Mouse (Mus musculus) forebrain, embryonic 12.5 days (tissue): ENCODE data around the gene Prph. TPM values are rescaled to one million over a fixed set of nuclear protein-coding genes. Genes with fewer than 3 reads are reported as not detected.

ENCODE experiments used
- ATAC-seq: fragments of 200-750 bp; cut with Nextera tagmentation; 2 replicates; pipeline ENCODE4 v1.8.0; 2017; ENCODE audit warnings: moderate TSS enrichment; ENCODE audit not compliant: low FRiP score
- H3K27ac ChIP-seq: fragments of 300-500 bp; sonication (generic); 2 replicates; pipeline ENCODE4 v1.5.1; 2016; ENCODE audit warnings: mild to moderate bottlenecking
- H3K27me3 ChIP-seq: fragments of 300-500 bp; sonication (generic); 2 replicates; pipeline ENCODE4 v1.6.1; 2016; ENCODE audit warnings: mild to moderate bottlenecking
- H3K36me3 ChIP-seq: fragments of 300-500 bp; sonication (generic); replicated peaks from 2 replicates; pipeline ENCODE4 v1.6.1; 2016; ENCODE audit warnings: mild to moderate bottlenecking
- H3K4me1 ChIP-seq: fragments of 300-500 bp; sonication (generic); 2 replicates; pipeline ENCODE4 v1.6.1; 2016
- H3K4me2 ChIP-seq: fragments of 300-500 bp; sonication (generic); 2 replicates; pipeline ENCODE4 v1.6.1; 2016; ENCODE audit warnings: mild to moderate bottlenecking, moderate library complexity
- H3K4me3 ChIP-seq: fragments of 300-500 bp; sonication (generic); replicated peaks from 2 replicates; pipeline ENCODE4 v1.5.1; 2016; ENCODE audit warnings: mild to moderate bottlenecking
- H3K9ac ChIP-seq: fragments of 300-500 bp; sonication (generic); 2 replicates; pipeline ENCODE4 v1.6.1; 2016; ENCODE audit warnings: mild to moderate bottlenecking
- H3K9me3 ChIP-seq: fragments of 300-500 bp; sonication (generic); 2 replicates; pipeline ENCODE4 v1.6.1; 2016
- WGBS: fragments of 180-500 bp; shearing (Covaris S2); methylation state at CpG from one replicate; pipeline ENCODE4 v1.1.7; 2016; 5-methylcytosine and 5-hydroxymethylcytosine counted together
- microRNA-seq: library from miRNA; unstranded; fragments of <30 nt; microRNA quantifications from one replicate; pipeline ENCODE4, GENCODE M21; 2017
- polyA plus RNA-seq: library from polyadenylated mRNA; unstranded; fragments of >200 nt; fragmentation: Nextera tagmentation; extraction: Ambion mirVana; gene quantifications from 2 replicates; pipeline ENCODE4 v1.2.1, GENCODE M21; 2016

Prph gene
- polyA plus RNA-seq, 1 experiment from 2014 or later = 0.73 TPM

DNA sequence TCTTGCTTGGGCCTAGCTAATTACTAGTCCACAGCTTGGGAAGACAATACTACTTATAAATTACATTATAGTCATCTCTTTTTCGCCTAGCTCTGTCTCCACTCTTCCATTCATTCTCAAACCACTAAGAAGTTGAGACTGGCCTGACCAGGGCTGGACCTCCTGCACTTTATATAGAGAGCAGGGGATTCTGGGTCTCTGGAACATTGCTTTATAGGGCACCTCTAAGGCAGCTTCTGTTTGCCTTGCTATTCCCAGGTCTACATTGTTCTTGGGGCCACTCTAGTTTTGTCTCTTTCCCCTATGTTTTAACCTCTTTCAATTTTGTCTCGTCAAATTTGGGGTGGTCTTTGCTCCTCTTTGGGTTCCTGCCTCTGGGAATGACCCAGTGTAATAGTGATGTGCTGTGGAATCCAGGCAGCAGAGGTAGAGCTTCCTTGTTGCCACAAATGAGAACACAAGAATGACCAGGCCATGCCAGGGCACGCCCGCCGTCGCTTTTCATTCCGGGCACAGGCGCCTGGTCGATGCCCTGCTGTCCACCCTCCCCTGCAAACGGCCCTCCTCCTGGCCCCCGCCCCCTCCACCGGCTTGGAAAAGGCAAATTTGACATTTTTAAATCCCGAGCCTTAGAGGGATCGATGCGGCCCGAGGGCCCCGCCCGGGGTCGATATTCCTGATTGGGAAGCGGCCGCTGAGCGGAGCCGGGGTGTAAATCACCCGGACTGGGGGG is 41.3 kb downstream of the Prph start:
- no peaks in the 10 kb centered on the region for H3K9me3 ChIP-seq
- no peaks in the 10 kb centered on the region for H3K36me3 ChIP-seq
- peaks cover 65% of the 10 kb centered on the region for H3K4me1 ChIP-seq
- WGBS = 2% methylated on average over 24 of the region's 24 CpGs
- peak overlapping the region; percentile 42 for H3K4me3 ChIP-seq
- ATAC-seq = no peak
- peaks cover 96% of the 10 kb centered on the region for H3K27me3 ChIP-seq
- H3K9ac ChIP-seq = peak overlapping the region; percentile 55; the same call in 1 of the 2 replicates
- H3K27ac ChIP-seq = no peak overlapping the region
- H3K4me2 ChIP-seq = peak overlapping the region; percentile 73

DNA sequence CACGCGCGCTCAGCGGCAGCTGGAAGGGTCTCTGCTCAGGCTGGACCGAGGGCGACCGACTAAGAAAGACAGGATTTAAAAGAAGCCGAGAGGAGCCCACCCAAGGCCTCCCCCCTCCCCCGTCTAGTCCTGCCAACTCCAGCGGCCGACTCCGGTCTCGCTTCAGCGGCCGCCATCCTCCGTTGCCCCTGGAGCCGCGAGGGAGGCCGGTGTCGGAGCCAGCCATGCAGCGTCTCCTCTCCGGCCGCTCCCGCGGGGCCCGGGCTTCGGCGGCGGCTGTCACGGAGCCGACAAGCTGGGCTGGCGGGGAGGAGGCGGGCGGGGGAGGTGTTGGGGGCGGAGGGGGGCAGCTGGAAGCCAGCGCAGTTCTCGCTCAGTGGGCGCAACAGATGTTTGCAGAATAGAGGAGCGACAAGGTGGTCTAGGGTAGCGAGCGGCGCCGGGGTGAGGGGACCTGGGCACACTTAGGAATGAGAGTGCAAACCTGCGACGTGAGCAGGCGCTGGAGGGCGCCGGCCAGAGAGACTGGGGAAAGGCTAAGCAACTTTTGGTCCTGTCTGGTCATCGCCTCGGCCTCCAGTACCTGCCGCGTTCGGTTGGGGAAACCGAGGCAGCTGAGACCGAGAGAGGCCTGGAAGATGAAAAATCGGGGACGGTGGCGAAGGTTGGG is 42.0 kb downstream of the Prph start:
- Histone ChIP-seq H3K27ac (no peak overlapping the region), H3K27me3 (peaks cover 93% of the 10 kb centered on the region)
- ATAC-seq = no peak

GRCm38 (mm10) chr15:99097840-99098492 is 43.0 kb downstream of the Prph start:
- WGBS = under 1% methylated on average over 39 of the region's 39 CpGs
- Histone ChIP-seq H3K27ac (0 out of 2 replicates have a peak overlapping the region, but pooled peaks have one; percentile 1), H3K9me3 (no peaks in the 10 kb centered on the region), H3K4me1 (peaks cover 58% of the 10 kb centered on the region), H3K36me3 (no peaks in the 10 kb centered on the region), H3K4me3 (peak overlapping the region; percentile 42), H3K27me3 (peaks cover 83% of the 10 kb centered on the region), H3K4me2 (peak overlapping the region; percentile 73), H3K9ac (peak overlapping the region; percentile 26)
- 0 out of 2 replicates have a peak, but pooled peaks have one; percentile 27 for ATAC-seq

More for the DNA sequence above, 42.0 kb downstream of the Prph start:
- Histone ChIP-seq H3K36me3 (no peaks in the 10 kb centered on the region), H3K4me1 (peaks cover 62% of the 10 kb centered on the region), H3K9me3 (no peaks in the 10 kb centered on the region), H3K4me2 (peak overlapping the region; percentile 73), H3K9ac (peak overlapping the region; percentile 55; the same call in 1 of the 2 replicates), H3K4me3 (peak overlapping the region; percentile 42)
- WGBS = under 1% methylated on average over 52 of the region's 58 CpGs

- Histone ChIP-seq H3K9me3 (no peaks in the 10 kb centered on the region), H3K9ac (0 out of 2 replicates have a peak overlapping the region, but pooled peaks have one; percentile 26), H3K4me3 (peak overlapping the region; percentile 42), H3K36me3 (no peaks in the 10 kb centered on the region), H3K27me3 (peaks cover 78% of the 10 kb centered on the region), H3K27ac (no peak overlapping the region), H3K4me1 (peaks cover 52% of the 10 kb centered on the region), H3K4me2 (peak overlapping the region; percentile 73)
- WGBS = 1% methylated on average over 9 of the region's 9 CpGs
- no peak for ATAC-seq
These were observed 43.5 kb downstream of the Prph start for GRCm38 (mm10) chr15:99098493-99098861.

GRCm38 (mm10) chr15:99099139-99099556 is 44.2 kb downstream of the Prph start:
- Histone ChIP-seq H3K27me3 (peaks cover 73% of the 10 kb centered on the region), H3K9ac (no peak overlapping the region), H3K4me1 (peaks cover 47% of the 10 kb centered on the region), H3K9me3 (no peaks in the 10 kb centered on the region), H3K36me3 (no peaks in the 10 kb centered on the region), H3K4me3 (no peak overlapping the region; the same call in 1 of the 2 replicates), H3K27ac (no peak overlapping the region), H3K4me2 (peak overlapping the region; percentile 73)
- peak; percentile 41; the same call in 1 of the 2 replicates for ATAC-seq
- WGBS = 1% methylated on average over 15 of the region's 15 CpGs

DNA sequence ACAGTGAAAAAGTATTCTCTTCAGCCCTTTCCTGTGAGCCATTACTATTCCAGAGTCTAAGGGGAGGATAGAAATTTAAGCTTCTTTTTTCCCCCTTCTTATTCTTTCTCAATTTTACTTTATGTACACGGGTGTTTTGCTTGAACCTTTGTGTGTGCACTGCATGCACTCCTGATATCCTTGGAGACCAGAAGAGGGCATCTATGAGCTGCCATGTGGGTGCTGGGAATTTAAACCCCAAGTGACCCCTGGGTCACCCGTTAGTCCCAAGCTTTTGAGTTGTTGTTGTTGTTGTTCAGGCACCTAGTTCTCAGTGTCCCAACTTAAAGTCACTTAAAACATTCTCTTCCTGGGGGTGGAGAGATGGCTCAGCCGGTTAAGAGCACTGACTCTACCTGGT is 45.0 kb downstream of the Prph start:
- Histone ChIP-seq H3K27me3 (peaks cover 65% of the 10 kb centered on the region), H3K36me3 (no peaks in the 10 kb centered on the region), H3K27ac (no peak overlapping the region), H3K9me3 (no peaks in the 10 kb centered on the region), H3K4me1 (peaks cover 42% of the 10 kb centered on the region), H3K9ac (no peak overlapping the region), H3K4me2 (no peak overlapping the region), H3K4me3 (no peak overlapping the region)
- 47% methylated on average over 3 of the region's 3 CpGs for WGBS
- no peak for ATAC-seq

DNA sequence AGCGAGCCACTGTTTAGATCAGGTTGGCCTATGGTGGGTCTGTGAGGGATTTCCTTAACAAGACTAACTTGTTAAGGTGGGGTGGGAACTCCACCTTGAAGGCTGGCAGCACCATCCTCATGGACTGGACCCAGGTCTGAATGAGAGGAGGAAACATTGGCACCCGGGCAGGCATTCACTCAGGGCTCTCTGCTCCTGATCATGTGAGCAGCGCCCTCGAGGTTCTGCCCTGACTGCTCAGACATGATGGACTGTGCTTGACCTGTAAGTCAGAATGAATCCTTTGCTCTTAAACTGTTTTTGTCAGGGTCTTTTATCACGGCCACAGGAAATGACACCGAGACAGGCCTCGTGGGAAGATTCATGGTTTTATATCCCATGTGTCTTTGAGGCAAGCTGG is 50.3 kb downstream of the Prph start:
- Histone ChIP-seq H3K4me1 (no peaks in the 10 kb centered on the region), H3K27me3 (peaks cover 16% of the 10 kb centered on the region), H3K9ac (no peak overlapping the region), H3K27ac (no peak overlapping the region), H3K4me2 (no peak overlapping the region), H3K4me3 (no peak overlapping the region), H3K36me3 (no peaks in the 10 kb centered on the region), H3K9me3 (no peaks in the 10 kb centered on the region)
- 90% methylated on average over 7 of the region's 7 CpGs for WGBS
- ATAC-seq = no peak

- Histone ChIP-seq H3K36me3 (no peaks in the 10 kb centered on the region), H3K27me3 (peaks cover 3% of the 10 kb centered on the region; the same call in 1 of the 2 replicates), H3K4me1 (no peaks in the 10 kb centered on the region), H3K9ac (no peak overlapping the region), H3K4me3 (no peak overlapping the region), H3K9me3 (no peaks in the 10 kb centered on the region), H3K4me2 (no peak overlapping the region), H3K27ac (no peak overlapping the region)
- ATAC-seq = no peak
- WGBS = 89% methylated on average over 3 of the region's 3 CpGs
These were observed 52.9 kb downstream of the Prph start for GRCm38 (mm10) chr15:99107866-99108265.

Small RNA genes within 50 kb of the gene (microRNA-seq; reads per million reads assigned to microRNA genes)
- 1.7 reads per million for gene Mir6960

Other genes with a start within 250 kb of the Prph start
- gene Ddn, start 245.7 kb upstream of the Prph start, polyA plus RNA-seq = 0.22 TPM in 1 of 2 replicates, not detected in the other
- 85.2 and 89.4 TPM in 2 replicates for gene Prkag1, start 223.7 kb upstream of the Prph start, polyA plus RNA-seq
- 12.5 and 12.7 TPM in 2 replicates for gene Kmt2d, start 184.0 kb upstream of the Prph start, polyA plus RNA-seq
- gene Rhebl1, start 160.6 kb upstream of the Prph start, polyA plus RNA-seq = 20.1 and 23.3 TPM in 2 replicates
- gene Dhh, start 156.6 kb upstream of the Prph start, polyA plus RNA-seq = 0.45 and 0.51 TPM in 2 replicates
- 30.6 and 41.5 TPM in 2 replicates for gene Lmbr1l, start 136.9 kb upstream of the Prph start, polyA plus RNA-seq
- 1,790 and 1,867 TPM in 2 replicates for gene Tuba1b, start 120.6 kb upstream of the Prph start, polyA plus RNA-seq
- gene Gm49450, start 101.6 kb upstream of the Prph start, polyA plus RNA-seq = not detected in 2 replicates
- 7,386 and 7,785 TPM in 2 replicates for gene Tuba1a, start 101.5 kb upstream of the Prph start, polyA plus RNA-seq
- gene Tuba1c, start 25.3 kb upstream of the Prph start, polyA plus RNA-seq = 107 and 111 TPM in 2 replicates
- gene Troap, start 19.4 kb downstream of the Prph start, polyA plus RNA-seq = 41.6 and 48.3 TPM in 2 replicates
- 0.44 and 1.3 TPM in 2 replicates for gene C1ql4, start 32.6 kb downstream of the Prph start, polyA plus RNA-seq
- 0.76 and 1.0 TPM in 2 replicates for gene Dnajc22, start 38.0 kb downstream of the Prph start, polyA plus RNA-seq
- 65.5 and 69.8 TPM in 2 replicates for gene Spats2, start 70.7 kb downstream of the Prph start, polyA plus RNA-seq
- 0.60 and 0.83 TPM in 2 replicates for gene Kcnh3, start 169.7 kb downstream of the Prph start, polyA plus RNA-seq
- 185 and 188 TPM in 2 replicates for gene Mcrs1, start 196.8 kb downstream of the Prph start, polyA plus RNA-seq
- 86.9 and 88.2 TPM in 2 replicates for gene Prpf40b, start 239.9 kb downstream of the Prph start, polyA plus RNA-seq
- gene Fam186b, start 240.7 kb downstream of the Prph start, polyA plus RNA-seq = 0.18 and 0.19 TPM in 2 replicates